Mouse (Mus musculus) bone marrow, adult 2 months (tissue): ENCODE results near the gene Ndrg3.

Source experiments
- CTCF ChIP-seq: fragments of 200-500 bp; IDR thresholded peaks from 2 replicates; pipeline ENCODE4 v1.5.1; 2011; ENCODE audit warnings: low read length, control low read depth; ENCODE audit not compliant: control insufficient read depth, insufficient read depth
- POLR2A ChIP-seq: fragments of 200-500 bp; IDR thresholded peaks from 2 replicates; pipeline ENCODE4 v1.6.1; 2011; ENCODE audit warnings: low read depth, mild to moderate bottlenecking, control low read depth, low read length, borderline replicate concordance; ENCODE audit not compliant: control insufficient read depth

GRCm38 (mm10) chr2:156879541-156879940, 112.3 kb downstream of the Ndrg3 start:
- TF ChIP-seq CTCF = no peak
- no peak for TF ChIP-seq POLR2A
